Mouse (Mus musculus): ENCODE results near the gene Arhgap35. TPM values are rescaled to one million over a fixed set of nuclear protein-coding genes. Genes with fewer than 3 reads are reported as not detected.
"Not testable (repeated sequence)": the region's sequence is repeated elsewhere in the genome, so short reads cannot be mapped to it uniquely, and the experiment has no call there.

Arhgap35 gene
- total RNA-seq, 1 experiment from 2014 or later, result 8.2 TPM

GRCm38 (mm10) chr7:16608961-16609360, 5.8 kb downstream of the Arhgap35 start:
- ATAC-seq (replicated peaks; ENCODE audit: insufficient number of reproducible peaks, low FRiP score, low TSS enrichment, poor library complexity, severe bottlenecking), result no peak

- no peak for ATAC-seq (replicated peaks; ENCODE audit: insufficient number of reproducible peaks, low FRiP score, low TSS enrichment, poor library complexity, severe bottlenecking)
Measured at GRCm38 (mm10) chr7:16608046-16608445, 6.7 kb downstream of the Arhgap35 start.

DNA sequence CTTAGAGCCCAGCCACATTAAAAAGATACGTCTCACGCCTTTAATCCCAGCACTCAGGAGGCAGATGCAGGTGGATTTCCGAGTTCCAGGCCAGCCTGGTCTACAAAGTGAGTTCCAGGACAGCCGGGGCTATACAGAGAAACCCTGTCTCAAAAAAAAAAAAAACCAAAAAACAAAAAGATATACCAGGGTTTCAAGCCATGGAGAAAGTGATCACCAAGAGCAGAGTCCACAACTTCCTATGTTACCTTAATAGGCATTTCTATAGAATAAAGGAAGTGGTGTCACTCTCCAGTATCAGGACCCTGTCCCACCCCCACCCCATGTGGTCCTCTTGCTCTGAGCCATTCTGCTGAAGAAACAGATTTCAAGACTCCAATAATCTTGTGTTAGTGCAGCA, 8.0 kb downstream of the Arhgap35 start:
- ATAC-seq (replicated peaks; ENCODE audit: insufficient number of reproducible peaks, low FRiP score, low TSS enrichment, poor library complexity, severe bottlenecking), result not testable (repeated sequence)

DNA sequence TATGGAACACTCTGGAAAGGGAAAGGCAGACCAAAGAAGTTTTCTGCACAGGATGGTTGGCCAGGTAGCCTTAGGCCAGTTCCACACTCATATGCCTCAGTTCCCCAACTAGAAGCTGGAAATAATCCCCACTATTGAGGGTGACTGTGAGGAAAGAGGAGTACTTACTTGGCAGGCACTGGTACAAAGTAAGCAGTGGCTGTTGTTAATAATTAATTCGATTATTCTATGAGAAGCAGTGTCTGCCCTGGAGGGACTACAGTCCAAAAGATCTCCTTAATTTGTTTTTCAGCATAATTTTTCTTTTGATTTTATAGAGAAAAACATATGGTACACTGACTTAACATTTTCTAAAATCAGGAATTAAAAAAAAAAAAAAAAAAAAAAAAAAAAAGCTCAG, 10.7 kb downstream of the Arhgap35 start:
- ATAC-seq (replicated peaks; ENCODE audit: insufficient number of reproducible peaks, low FRiP score, low TSS enrichment, poor library complexity, severe bottlenecking), result no peak

DNA sequence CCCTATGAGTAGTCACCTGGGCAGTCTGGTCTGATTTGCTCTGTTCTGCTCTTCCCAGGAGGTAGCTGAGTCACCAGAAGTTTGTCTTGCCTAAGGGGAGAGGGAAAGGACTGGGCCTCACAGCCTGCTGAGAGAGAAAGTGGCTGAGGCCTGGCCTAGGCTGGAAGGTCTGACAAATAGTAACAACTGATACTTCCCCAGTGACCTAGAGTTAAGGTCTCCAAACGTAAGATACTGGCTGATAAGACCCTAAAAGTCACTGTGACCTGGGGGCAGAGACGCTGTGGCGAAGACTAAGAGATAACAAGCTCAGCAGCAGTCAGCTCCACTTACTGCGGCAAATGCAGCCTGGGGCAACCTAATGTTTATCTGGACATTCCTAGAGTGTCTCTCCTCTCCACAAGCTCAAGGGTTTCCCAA, 13.1 kb downstream of the Arhgap35 start:
- no peak for ATAC-seq (replicated peaks; ENCODE audit: insufficient number of reproducible peaks, low FRiP score, low TSS enrichment, poor library complexity, severe bottlenecking)

DNA sequence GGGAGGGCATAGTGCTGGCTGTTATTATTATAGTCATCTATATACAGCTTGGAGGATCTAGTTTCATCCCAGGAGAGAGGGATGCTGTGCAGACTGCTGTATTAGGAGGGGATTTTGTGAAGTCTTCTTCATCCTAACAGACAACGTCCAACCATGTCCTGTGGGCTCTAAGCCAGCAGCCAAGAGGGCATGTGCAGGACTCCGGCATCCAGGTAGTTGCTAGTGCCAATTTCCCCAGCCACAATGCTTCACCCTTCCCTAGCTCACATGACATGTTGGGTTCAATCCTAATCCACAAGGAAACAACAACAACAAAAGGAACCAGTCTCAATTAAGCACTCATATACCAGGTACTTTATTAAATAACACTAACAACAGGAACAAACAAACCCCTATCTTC, 15.8 kb downstream of the Arhgap35 start:
- ATAC-seq (replicated peaks; ENCODE audit: insufficient number of reproducible peaks, low FRiP score, low TSS enrichment, poor library complexity, severe bottlenecking), result no peak

- no peak for ATAC-seq (replicated peaks; ENCODE audit: insufficient number of reproducible peaks, low FRiP score, low TSS enrichment, poor library complexity, severe bottlenecking)
Measured at GRCm38 (mm10) chr7:16591292-16591691, 23.5 kb downstream of the Arhgap35 start.

DNA sequence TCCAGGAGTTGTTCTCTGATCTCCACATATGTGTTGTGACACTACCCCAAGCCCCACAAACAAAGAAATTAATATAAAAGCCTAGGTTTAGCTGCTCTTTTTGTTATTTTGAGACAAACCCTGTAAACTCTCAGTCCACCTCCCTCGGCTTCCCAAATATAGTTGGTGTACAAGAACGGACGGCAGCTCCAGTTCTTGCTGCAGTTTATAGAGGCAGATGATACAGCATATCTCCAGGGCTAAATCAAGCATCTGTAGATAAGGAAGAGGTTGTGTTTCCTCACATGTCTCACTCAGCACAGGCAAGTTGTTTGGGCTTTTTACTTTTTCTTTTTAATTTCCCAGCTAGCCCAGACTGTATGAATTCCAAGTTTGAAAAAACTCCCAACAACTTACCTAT, 27.1 kb downstream of the Arhgap35 start:
- ATAC-seq (replicated peaks; ENCODE audit: insufficient number of reproducible peaks, low FRiP score, low TSS enrichment, poor library complexity, severe bottlenecking), result no peak

DNA sequence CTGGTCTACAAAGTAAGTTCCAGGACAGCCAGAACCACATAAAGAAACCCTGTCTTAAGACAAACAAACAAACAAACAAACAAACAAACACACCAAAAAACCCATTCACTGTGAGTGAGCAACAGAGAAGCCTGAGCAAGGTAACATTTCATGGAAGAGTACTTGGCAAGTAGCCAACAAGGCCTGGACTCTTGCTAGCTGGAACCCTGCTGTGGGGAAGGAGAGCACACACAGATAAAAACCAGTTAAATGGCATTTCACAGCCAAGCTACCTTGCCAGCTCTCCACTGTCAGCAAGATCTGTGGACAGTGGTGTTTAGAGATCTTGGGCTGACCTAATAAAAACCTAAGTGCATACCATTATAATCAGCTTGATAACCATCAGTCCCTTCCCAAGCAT, 30.4 kb downstream of the Arhgap35 start:
- ATAC-seq (replicated peaks; ENCODE audit: insufficient number of reproducible peaks, low FRiP score, low TSS enrichment, poor library complexity, severe bottlenecking), result no peak

DNA sequence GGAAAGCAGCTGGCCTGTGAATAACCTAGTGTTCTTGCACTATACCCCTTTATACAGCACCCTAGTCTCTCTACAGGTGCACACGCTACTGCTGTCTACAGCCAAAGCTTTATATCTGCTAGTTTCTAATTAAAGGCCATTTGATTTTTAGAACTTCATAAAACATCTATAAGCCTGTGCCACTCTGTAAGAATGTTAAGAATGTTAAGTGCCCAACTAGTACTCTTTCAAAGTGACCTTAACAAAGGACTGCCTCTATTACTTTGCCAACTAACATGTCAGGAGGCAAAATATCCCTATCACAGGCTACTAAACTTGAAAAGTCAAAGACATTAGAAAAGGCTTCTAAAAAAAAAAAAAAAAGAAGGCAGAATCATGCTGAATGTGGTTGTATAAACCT, 31.0 kb downstream of the Arhgap35 start:
- no peak for ATAC-seq (replicated peaks; ENCODE audit: insufficient number of reproducible peaks, low FRiP score, low TSS enrichment, poor library complexity, severe bottlenecking)

- no peak for ATAC-seq (replicated peaks; ENCODE audit: insufficient number of reproducible peaks, low FRiP score, low TSS enrichment, poor library complexity, severe bottlenecking)
Measured at GRCm38 (mm10) chr7:16582299-16582698, 32.5 kb downstream of the Arhgap35 start.

- no peak for ATAC-seq (replicated peaks; ENCODE audit: insufficient number of reproducible peaks, low FRiP score, low TSS enrichment, poor library complexity, severe bottlenecking)
Measured at GRCm38 (mm10) chr7:16581276-16582100, 33.3 kb downstream of the Arhgap35 start.

GRCm38 (mm10) chr7:16576719-16577118, 38.1 kb downstream of the Arhgap35 start:
- ATAC-seq (replicated peaks; ENCODE audit: insufficient number of reproducible peaks, low FRiP score, low TSS enrichment, poor library complexity, severe bottlenecking), result no peak

DNA sequence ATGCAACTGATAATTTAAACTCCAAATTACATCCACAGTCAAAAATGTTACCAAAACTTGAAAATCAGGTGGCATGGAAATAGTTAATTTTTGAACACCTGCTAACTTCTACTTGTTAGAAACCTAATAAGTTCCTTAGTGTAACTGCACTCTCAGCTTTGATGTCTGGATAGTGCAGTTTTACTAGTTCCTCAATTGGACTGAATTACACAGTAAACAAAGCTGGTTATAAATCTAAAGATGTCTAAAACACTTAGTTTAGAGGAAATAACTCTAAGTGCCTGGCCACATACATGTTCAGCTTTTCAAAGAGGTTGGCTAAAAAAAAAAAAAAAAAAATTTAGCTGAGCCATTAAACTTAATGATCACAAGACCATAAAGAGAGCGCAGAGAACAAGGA, 43.6 kb downstream of the Arhgap35 start:
- no peak for ATAC-seq (replicated peaks; ENCODE audit: insufficient number of reproducible peaks, low FRiP score, low TSS enrichment, poor library complexity, severe bottlenecking)

DNA sequence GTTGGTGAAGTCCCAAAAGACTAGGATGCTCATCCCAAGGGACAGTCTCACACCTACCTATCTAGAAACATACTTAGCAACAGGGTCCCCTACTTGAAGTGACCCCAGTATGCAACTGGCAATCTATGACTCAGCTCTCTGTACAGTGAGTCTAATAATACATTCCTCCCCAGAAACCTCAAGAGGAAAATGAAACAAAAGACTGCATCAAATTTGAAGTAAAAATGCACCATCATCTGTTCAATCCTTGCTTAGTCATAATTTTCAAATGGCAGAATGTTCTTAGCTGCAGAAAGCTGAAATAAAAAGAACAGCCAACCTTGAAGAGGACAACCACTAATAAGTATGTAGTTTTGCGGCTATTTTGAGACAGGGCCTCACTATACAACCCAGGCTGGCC, 44.1 kb downstream of the Arhgap35 start:
- no peak for ATAC-seq (replicated peaks; ENCODE audit: insufficient number of reproducible peaks, low FRiP score, low TSS enrichment, poor library complexity, severe bottlenecking)

- no peak for ATAC-seq (replicated peaks; ENCODE audit: insufficient number of reproducible peaks, low FRiP score, low TSS enrichment, poor library complexity, severe bottlenecking)
Measured at GRCm38 (mm10) chr7:16564491-16564890, 50.3 kb downstream of the Arhgap35 start.

DNA sequence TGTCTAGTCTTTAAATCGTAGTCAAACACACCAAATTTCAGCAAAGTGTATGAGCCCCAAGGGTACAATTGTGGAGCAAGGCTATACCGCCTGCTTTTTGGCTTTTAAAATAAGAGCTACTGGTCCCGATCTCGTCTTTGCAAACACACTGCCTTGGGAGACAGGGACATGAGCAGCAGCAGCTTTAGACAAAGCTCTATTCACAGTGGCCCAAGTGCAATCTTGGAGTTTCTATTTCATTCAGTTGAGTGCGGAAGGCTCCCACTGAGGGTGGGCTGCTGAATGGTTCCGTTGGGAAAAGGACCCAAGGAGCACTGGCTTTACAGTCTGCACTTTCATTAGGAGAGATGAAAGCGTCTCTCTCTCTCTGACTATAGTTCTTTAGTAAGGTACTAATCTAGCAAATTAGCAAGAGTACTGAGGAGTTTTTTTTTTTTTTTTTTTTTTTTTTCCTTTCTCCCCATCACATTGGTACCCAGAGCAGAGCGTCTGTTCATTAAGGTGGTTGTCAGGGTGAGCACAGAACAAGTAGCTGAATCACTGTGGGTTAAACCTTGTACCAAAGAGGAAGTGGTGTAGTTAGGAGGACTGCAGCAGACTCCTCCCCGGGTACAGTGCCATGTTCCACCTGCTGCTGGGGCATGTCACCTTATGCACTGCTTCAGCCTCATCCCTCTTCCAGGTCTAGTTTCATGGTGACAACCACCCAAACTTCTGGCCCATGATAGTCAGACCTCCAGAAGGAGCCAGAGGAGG, 56.8 kb downstream of the Arhgap35 start:
- ATAC-seq (replicated peaks; ENCODE audit: insufficient number of reproducible peaks, low FRiP score, low TSS enrichment, poor library complexity, severe bottlenecking), result no peak

- ATAC-seq (replicated peaks; ENCODE audit: insufficient number of reproducible peaks, low FRiP score, low TSS enrichment, poor library complexity, severe bottlenecking), result no peak
Measured at GRCm38 (mm10) chr7:16557251-16557650, 57.5 kb downstream of the Arhgap35 start.

GRCm38 (mm10) chr7:16554215-16554614, 60.6 kb downstream of the Arhgap35 start:
- ATAC-seq (replicated peaks; ENCODE audit: insufficient number of reproducible peaks, low FRiP score, low TSS enrichment, poor library complexity, severe bottlenecking), result no peak

DNA sequence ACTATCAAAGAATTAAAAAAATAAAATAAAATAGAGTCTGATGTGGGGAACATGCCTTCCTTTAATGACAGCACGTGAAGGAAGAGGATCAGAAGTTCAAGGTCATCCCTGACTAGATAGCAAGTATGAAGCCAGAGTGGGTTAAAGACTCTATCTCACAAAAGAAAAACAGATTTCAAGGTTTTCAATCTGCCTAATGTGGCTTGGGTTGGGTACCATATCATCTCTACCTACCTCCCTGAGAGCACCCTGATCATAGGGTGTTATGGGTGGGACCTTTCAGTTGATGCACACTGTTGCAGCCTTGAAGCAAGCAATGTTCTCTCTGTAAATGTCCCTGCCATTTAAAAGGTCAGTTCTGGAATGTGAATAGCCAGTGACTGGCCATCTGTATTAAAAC, 63.2 kb downstream of the Arhgap35 start:
- no peak for ATAC-seq (replicated peaks; ENCODE audit: insufficient number of reproducible peaks, low FRiP score, low TSS enrichment, poor library complexity, severe bottlenecking)

Measured in monocyte, adult 5-6 weeks (primary cell).